Comparison of ENCODE assay signal across 8 mouse cellular contexts in genomic region chrX:43428855-43429263, GRCm38 (mm10). TPM values are rescaled to one million over a fixed set of nuclear protein-coding genes. Genes with fewer than 3 reads are reported as not detected.
A peak's percentile ranks its signal among the peaks of the same experiment; 100 is the strongest.
DNase-seq lines count a peak whose midpoint lies in the region; ATAC-seq and TF ChIP-seq lines count a peak whose summit lies in the region.

Gene Tenm1, minus strand, starts transcription at chrX:43429126.

- no peak for DNase-seq in lung, postnatal 0 days (ENCODE audit: low spot score)
- DNase-seq in lung, adult 18-20 months, result no peak
- DNase-seq in intestine, embryonic 14.5 days (ENCODE audit: low spot score), result peak; percentile 58
- DNase-seq in liver, postnatal 0 days, result no peak
- DNase-seq in lung, postnatal 25 days (ENCODE audit: low spot score), result no peak
- DNase-seq in heart, adult 11 months, result no peak

- 7% methylated on average over 12 of the region's 22 CpGs for WGBS in lung, postnatal 0 days
- WGBS in embryonic facial prominence, embryonic 12.5 days, result 30% methylated on average over 22 of the region's 22 CpGs
- 11% methylated on average over 22 of the region's 22 CpGs for WGBS in intestine, embryonic 14.5 days
- whole genome bisulfite sequencing in liver, postnatal 0 days (ENCODE audit: insufficient replicate concordance), result 19% methylated on average over 22 of the region's 22 CpGs
- 11% methylated on average over 22 of the region's 22 CpGs for WGBS in stomach, embryonic 16.5 days

- TF ChIP-seq CTCF in lung, postnatal 0 days (IDR thresholded peaks at IDR 0.05), result no peak
- no peak for TF ChIP-seq CTCF in liver, postnatal 0 days (IDR thresholded peaks at IDR 0.05; ENCODE audit: low read depth)

- no peak within 1 kb of the TSS for H3K27ac ChIP-seq in lung, postnatal 0 days (ENCODE audit: low read length)
- H3K27ac ChIP-seq in embryonic facial prominence, embryonic 12.5 days, result no peak within 1 kb of the TSS
- H3K27ac ChIP-seq in intestine, embryonic 14.5 days (ENCODE audit: low read depth), result no peak within 1 kb of the TSS
- no peak within 1 kb of the TSS for H3K27ac ChIP-seq in liver, postnatal 0 days (ENCODE audit: low read depth)
- no peak within 1 kb of the TSS for H3K27ac ChIP-seq in stomach, embryonic 16.5 days (ENCODE audit: low read length)

- no peaks in the 10 kb centered on the region for H3K36me3 ChIP-seq in lung, postnatal 0 days (ENCODE audit: insufficient read depth, low read length)
- H3K36me3 ChIP-seq in embryonic facial prominence, embryonic 12.5 days, result no peaks in the 10 kb centered on the region
- no peaks in the 10 kb centered on the region for H3K36me3 ChIP-seq in intestine, embryonic 14.5 days (ENCODE audit: control insufficient read depth, insufficient read depth, low read length)
- H3K36me3 ChIP-seq in liver, postnatal 0 days (replicated peaks; ENCODE audit: insufficient read depth, low read length), result no peaks in the 10 kb centered on the region
- no peaks in the 10 kb centered on the region for H3K36me3 ChIP-seq in stomach, embryonic 16.5 days (ENCODE audit: control insufficient read depth, insufficient read depth, low read length)

- H3K9me3 ChIP-seq in lung, postnatal 0 days (ENCODE audit: low read length), result no peaks in the 10 kb centered on the region
- H3K9me3 ChIP-seq in embryonic facial prominence, embryonic 12.5 days, result no peaks in the 10 kb centered on the region
- no peaks in the 10 kb centered on the region for H3K9me3 ChIP-seq in intestine, embryonic 14.5 days (ENCODE audit: control insufficient read depth, low read length)
- no peaks in the 10 kb centered on the region for H3K9me3 ChIP-seq in liver, postnatal 0 days (ENCODE audit: low read length)
- H3K9me3 ChIP-seq in stomach, embryonic 16.5 days (replicated peaks; ENCODE audit: control insufficient read depth, low read length), result no peaks in the 10 kb centered on the region

- ATAC-seq in lung, postnatal 0 days, result no peak
- peak; percentile 81; the same call in 1 of the 2 replicates for ATAC-seq in embryonic facial prominence, embryonic 12.5 days (ENCODE audit: insufficient number of reproducible peaks, insufficient read depth, low FRiP score, low TSS enrichment)
- 0 out of 2 replicates have a peak, but pooled peaks have one; percentile 50 for ATAC-seq in intestine, embryonic 14.5 days (replicated peaks; ENCODE audit: low FRiP score, low TSS enrichment, low read depth)
- ATAC-seq in liver, postnatal 0 days, result no peak
- peak; percentile 33; the same call in 1 of the 2 replicates for ATAC-seq in stomach, embryonic 16.5 days (ENCODE audit: insufficient read depth, low FRiP score)

- H3K27me3 ChIP-seq in lung, postnatal 0 days (replicated peaks; ENCODE audit: insufficient read depth, low read length), result no peaks in the 10 kb centered on the region
- H3K27me3 ChIP-seq in embryonic facial prominence, embryonic 12.5 days, result no peaks in the 10 kb centered on the region
- peaks cover 16% of the 10 kb centered on the region for H3K27me3 ChIP-seq in intestine, embryonic 14.5 days (replicated peaks; ENCODE audit: control insufficient read depth, insufficient read depth, low read length)
- H3K27me3 ChIP-seq in liver, postnatal 0 days (ENCODE audit: insufficient read depth, low read length), result peaks cover 19% of the 10 kb centered on the region
- no peaks in the 10 kb centered on the region; the same call in 1 of the 2 replicates for H3K27me3 ChIP-seq in stomach, embryonic 16.5 days (ENCODE audit: control insufficient read depth, insufficient read depth, low read length)

- H3K4me1 ChIP-seq in lung, postnatal 0 days (ENCODE audit: insufficient read depth, low read depth, low read length), result no peaks in the 10 kb centered on the region
- no peaks in the 10 kb centered on the region for H3K4me1 ChIP-seq in embryonic facial prominence, embryonic 12.5 days
- H3K4me1 ChIP-seq in intestine, embryonic 14.5 days (replicated peaks; ENCODE audit: control insufficient read depth, insufficient read depth, low read length), result no peaks in the 10 kb centered on the region
- H3K4me1 ChIP-seq in liver, postnatal 0 days (ENCODE audit: insufficient read depth), result no peaks in the 10 kb centered on the region
- H3K4me1 ChIP-seq in stomach, embryonic 16.5 days (ENCODE audit: control insufficient read depth, insufficient read depth, low read length), result no peaks in the 10 kb centered on the region

- no peak within 1 kb of the TSS for H3K9ac ChIP-seq in lung, postnatal 0 days (replicated peaks; ENCODE audit: low read depth)
- H3K9ac ChIP-seq in embryonic facial prominence, embryonic 12.5 days, result no peak within 1 kb of the TSS
- no peak within 1 kb of the TSS for H3K9ac ChIP-seq in intestine, embryonic 14.5 days (ENCODE audit: low read length)
- H3K9ac ChIP-seq in liver, postnatal 0 days (replicated peaks), result no peak within 1 kb of the TSS
- peak within 1 kb of the TSS; percentile 32 for H3K9ac ChIP-seq in stomach, embryonic 16.5 days (ENCODE audit: low read length)

- no peak for TF ChIP-seq EP300 in lung, postnatal 0 days (IDR thresholded peaks at IDR 0.05)
- TF ChIP-seq EP300 in liver, postnatal 0 days (IDR thresholded peaks at IDR 0.05; ENCODE audit: low read depth), result no peak

- H3K4me2 ChIP-seq in lung, postnatal 0 days (replicated peaks; ENCODE audit: low read depth, low read length), result peak within 1 kb of the TSS; percentile 36
- H3K4me2 ChIP-seq in embryonic facial prominence, embryonic 12.5 days (replicated peaks), result peak within 1 kb of the TSS; percentile 55
- H3K4me2 ChIP-seq in intestine, embryonic 14.5 days (ENCODE audit: low read length), result peak within 1 kb of the TSS; percentile 60
- peak within 1 kb of the TSS; percentile 26; the same call in 1 of the 2 replicates for H3K4me2 ChIP-seq in liver, postnatal 0 days (ENCODE audit: low read depth, low read length)
- H3K4me2 ChIP-seq in stomach, embryonic 16.5 days (ENCODE audit: low read depth, low read length), result peak within 1 kb of the TSS; percentile 55

- no peak within 1 kb of the TSS for H3K4me3 ChIP-seq in lung, postnatal 0 days (ENCODE audit: low read depth, low read length)
- H3K4me3 ChIP-seq in embryonic facial prominence, embryonic 12.5 days, result peak within 1 kb of the TSS; percentile 35
- peak within 1 kb of the TSS; percentile 36 for H3K4me3 ChIP-seq in intestine, embryonic 14.5 days (ENCODE audit: low read depth, low read length)
- no peak within 1 kb of the TSS for H3K4me3 ChIP-seq in liver, postnatal 0 days (ENCODE audit: low read depth, low read length)
- peak within 1 kb of the TSS; percentile 45 for H3K4me3 ChIP-seq in stomach, embryonic 16.5 days (replicated peaks; ENCODE audit: low read length)

RNA-seq across cellular contexts. Expression of gene Tenm1, which starts in this region (rescaled TPM):
- not detected in 2 replicates for polyA plus RNA-seq in lung, postnatal 0 days (2015; fragmentation: Nextera tagmentation; extraction: Ambion mirVana)
- polyA plus RNA-seq in embryonic facial prominence, embryonic 12.5 days (2016; fragmentation: Nextera tagmentation; extraction: Ambion mirVana), result 1.2 and 1.3 TPM in 2 replicates
- polyA plus RNA-seq in intestine, embryonic 14.5 days (2014; fragmentation: Nextera tagmentation; extraction: Ambion mirVana), result 0.75 and 1.1 TPM in 2 replicates
- not detected in 2 replicates for polyA plus RNA-seq in liver, postnatal 0 days (2015; fragmentation: Nextera tagmentation; extraction: Ambion mirVana)
- 2.4 and 2.6 TPM in 2 replicates for polyA plus RNA-seq in stomach, embryonic 16.5 days (2015; fragmentation: Nextera tagmentation; extraction: Ambion mirVana)

Comparison
In these comparisons a context has a peak if more than half of its experiments do, and no peak if none do; other contexts are left out.
1. ATAC-seq: peak in embryonic facial prominence, embryonic 12.5 days (single experiment), intestine, embryonic 14.5 days (single experiment) and stomach, embryonic 16.5 days (single experiment); none in lung, postnatal 0 days (single experiment) and liver, postnatal 0 days (single experiment).
2. H3K4me3 ChIP-seq: peak in embryonic facial prominence, embryonic 12.5 days (single experiment), intestine, embryonic 14.5 days (single experiment) and stomach, embryonic 16.5 days (single experiment); none in lung, postnatal 0 days (single experiment) and liver, postnatal 0 days (single experiment).
3. Peak in every context shown above with its lines, with median percentiles within 50 percentile points of each other: H3K4me2 ChIP-seq.